Mouse (Mus musculus) adrenal gland, postnatal 4 days (tissue): ENCODE results near the gene Nup155. TPM values are rescaled to one million over a fixed set of nuclear protein-coding genes. Genes with fewer than 3 reads are reported as not detected.

Source experiments
- DNase-seq, 2 experiments: peaks; one replicate each; pipeline ENCODE4 v3.0.0; 2021 to 2022; ENCODE audit warnings: low spot score in 2 of 2, mixed read lengths in 2 of 2
- total RNA-seq, 2 experiments: library from RNA; stranded (reverse); gene quantifications; 2 replicates each; pipeline ENCODE4 v1.2.3; 2021

The Nup155 gene
- total RNA-seq, 2 experiments from 2014 or later = 33.6 to 34.3 TPM

DNA sequence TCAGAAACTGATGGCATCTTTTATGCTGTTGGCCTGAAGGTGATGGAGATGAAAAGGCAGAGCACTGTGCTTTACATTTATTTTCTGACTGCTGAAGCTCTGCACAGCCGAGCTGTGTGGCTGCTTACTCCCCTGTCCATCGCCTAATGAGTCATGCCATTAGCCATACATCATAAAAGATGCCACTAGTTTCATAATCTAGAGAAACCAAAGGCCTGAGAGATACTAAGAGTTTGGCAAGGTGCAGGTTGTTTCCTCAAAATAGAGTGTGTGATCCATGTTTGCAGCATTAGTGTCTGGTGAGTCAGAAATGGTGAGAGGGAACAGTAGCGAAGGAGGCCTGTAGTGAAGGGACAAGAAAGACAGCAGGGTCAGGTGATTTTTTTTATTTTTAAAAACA, 80.5 kb downstream of the Nup155 start:
- no peak for DNase-seq

DNA sequence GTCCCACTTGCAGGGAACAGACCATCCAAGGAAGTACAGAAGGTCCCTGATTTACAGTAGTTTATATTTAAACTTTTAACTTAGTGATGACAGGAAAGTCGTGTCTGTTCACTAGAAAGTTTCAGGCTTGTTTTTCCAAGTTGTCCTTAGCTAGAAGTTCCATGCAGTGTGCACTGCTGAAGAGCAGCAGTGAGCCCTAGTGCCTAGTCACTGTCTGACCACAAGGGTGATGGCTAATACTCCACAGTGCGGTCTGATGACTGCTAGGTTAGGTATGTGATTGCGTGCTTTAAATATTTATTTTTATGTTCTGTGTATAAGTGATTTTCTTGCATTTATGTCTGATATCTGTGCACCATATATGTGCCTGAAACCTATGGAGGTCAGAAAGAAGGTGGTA, 81.4 kb downstream of the Nup155 start:
- DNase-seq = no peak

DNA sequence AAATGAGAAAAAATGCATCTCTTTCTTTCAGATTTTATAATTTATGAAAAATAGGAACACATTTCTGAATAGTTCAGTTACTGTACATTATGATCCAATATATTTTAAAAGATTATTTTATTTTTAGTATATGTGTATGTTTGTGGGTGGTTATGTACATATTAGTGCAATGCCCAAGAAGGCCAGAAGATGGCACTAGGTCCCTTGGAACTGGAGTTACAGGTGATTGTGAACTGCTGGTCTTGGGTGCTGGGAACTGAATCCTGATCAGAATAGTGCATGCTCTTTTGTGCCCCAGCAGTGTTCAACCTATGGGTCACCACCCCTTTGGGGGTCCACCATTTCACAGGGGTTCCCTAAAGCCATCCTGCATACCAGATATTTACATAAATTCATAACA, 91.2 kb downstream of the Nup155 start:
- no peak for DNase-seq

DNA sequence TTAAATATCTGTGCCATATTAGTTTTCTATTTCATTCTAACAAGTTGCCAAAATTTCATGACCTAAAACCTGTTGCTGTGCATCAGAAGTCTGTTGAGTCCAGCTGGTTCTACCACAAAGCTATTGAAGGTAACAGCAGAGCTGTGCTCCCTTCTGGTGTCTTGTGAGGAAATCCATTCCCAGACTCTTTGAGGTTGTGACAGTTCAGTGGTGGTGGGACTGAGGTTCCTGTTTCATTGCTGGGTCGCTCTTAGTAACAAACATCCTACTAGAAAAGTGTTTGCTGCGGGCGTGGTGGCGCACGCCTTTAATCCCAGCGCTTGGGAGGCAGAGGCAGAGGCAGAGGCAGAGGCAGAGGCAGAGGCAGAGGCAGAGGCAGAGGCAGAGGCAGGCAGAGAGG, 99.3 kb downstream of the Nup155 start:
- no peak for DNase-seq

Other genes starting within 250 kb of the Nup155 start
- gene Wdr70, start 10.1 kb upstream of the Nup155 start, total RNA-seq = 10 to 100 TPM; 31.3 to 31.5 TPM
- gene Cplane1, start 59.8 kb downstream of the Nup155 start, total RNA-seq = 10 to 100 TPM; 14.6 to 19.4 TPM